Mouse (Mus musculus) MEL (cell line): ENCODE measurements around the gene Slco2a1. TPM values are rescaled to one million over a fixed set of nuclear protein-coding genes. Genes with fewer than 3 reads are reported as not detected.

Experiments
- DNase-seq: peaks from one replicate; pipeline ENCODE4 v3.0.0; 2011; ENCODE audit warnings: low read depth, low spot score
- H3K27ac ChIP-seq: 2 replicates; pipeline ENCODE4 v1.5.1; 2012; ENCODE audit warnings: low read depth, mild to moderate bottlenecking, control low read depth, low read length, moderate library complexity; ENCODE audit not compliant: control insufficient read depth
- H3K27me3 ChIP-seq, 2 experiments: fragments of 150-350 bp in 1 of 2; sonication (generic) in 1 of 2; 2 replicates each; pipeline ENCODE4 v1.6.1; 2012; ENCODE audit warnings: low read length in 2 of 2, mild to moderate bottlenecking in 2 of 2, improper control_type of control experiment in 1 of 2, moderate library complexity in 1 of 2; ENCODE audit not compliant: insufficient read depth in 2 of 2, control insufficient read depth in 1 of 2
- H3K36me3 ChIP-seq, 2 experiments: 2 replicates each; pipeline ENCODE4 v1.6.1; 2012 to 2014; ENCODE audit warnings: low read length in 2 of 2, improper control_type of control experiment in 1 of 2, inconsistent platforms in 1 of 2, mild to moderate bottlenecking in 1 of 2; ENCODE audit not compliant: insufficient read depth in 2 of 2, control insufficient read depth in 1 of 2
- H3K4me1 ChIP-seq, 2 experiments: fragments of 150-350 bp in 1 of 2; sonication (generic) in 1 of 2; 2 replicates each; pipeline ENCODE4 v1.6.1; 2012; ENCODE audit warnings: low read length in 2 of 2, improper control_type of control experiment in 1 of 2, mild to moderate bottlenecking in 1 of 2; ENCODE audit not compliant: insufficient read depth in 2 of 2, control insufficient read depth in 1 of 2
- H3K4me3 ChIP-seq, 2 experiments: fragments of 150-350 bp in 1 of 2; sonication (generic) in 1 of 2; 2 replicates each; pipeline ENCODE4 v1.5.1; 2012; ENCODE audit warnings: low read depth in 2 of 2, low read length in 2 of 2, mild to moderate bottlenecking in 2 of 2, moderate library complexity in 2 of 2, control low read depth in 1 of 2, improper control_type of control experiment in 1 of 2; ENCODE audit not compliant: control insufficient read depth in 1 of 2, insufficient read depth in 1 of 2
- H3K79me2 ChIP-seq: 2 replicates; pipeline ENCODE4 v1.6.1; 2012; ENCODE audit warnings: mild to moderate bottlenecking, low read length, moderate library complexity; ENCODE audit not compliant: control insufficient read depth, poor library complexity, insufficient read depth
- H3K9ac ChIP-seq: 2 replicates; pipeline ENCODE4 v1.6.1; 2012; ENCODE audit warnings: low read depth, mild to moderate bottlenecking, control low read depth, low read length, moderate library complexity; ENCODE audit not compliant: control insufficient read depth, poor library complexity, severe bottlenecking
- H3K9me3 ChIP-seq: fragments of 150-350 bp; sonication (generic); replicated peaks from 2 replicates; pipeline ENCODE4 v1.6.1; 2012; ENCODE audit warnings: mild to moderate bottlenecking, low read length, improper control_type of control experiment, moderate library complexity; ENCODE audit not compliant: insufficient read depth
- BHLHE40 ChIP-seq: IDR thresholded peaks from 2 replicates; pipeline ENCODE4 v1.6.1; 2012; ENCODE audit warnings: low read depth, mild to moderate bottlenecking, inconsistent platforms, low read length, improper control_type of control experiment, borderline replicate concordance
- CHD2 ChIP-seq: IDR thresholded peaks from 2 replicates; pipeline ENCODE4 v1.6.1; 2011; ENCODE audit warnings: low read length, improper control_type of control experiment
- CTCF ChIP-seq, 3 experiments: IDR thresholded peaks in 2 of 3; conservative IDR thresholded peaks in 1 of 3; 2 replicates each; pipeline ENCODE4 v1.5.1; 2011 to 2012; ENCODE audit warnings: low read length in 3 of 3, low read depth in 2 of 3, mild to moderate bottlenecking in 2 of 3, improper control_type of control experiment in 1 of 3, inconsistent platforms in 1 of 3, mixed read lengths in 1 of 3, moderate library complexity in 1 of 3; ENCODE audit not compliant: control insufficient read depth in 1 of 3, insufficient read depth in 1 of 3, poor library complexity in 1 of 3, severe bottlenecking in 1 of 3
- GATA1 ChIP-seq: IDR thresholded peaks from 2 replicates; pipeline ENCODE4 v1.6.1; 2011; ENCODE audit warnings: low read depth, low read length, improper control_type of control experiment
- HCFC1 ChIP-seq: IDR thresholded peaks from 2 replicates; pipeline ENCODE4 v1.6.1; 2012; ENCODE audit warnings: low read depth, mild to moderate bottlenecking, inconsistent platforms, low read length, improper control_type of control experiment, moderate library complexity
- KAT2A ChIP-seq: conservative IDR thresholded peaks from 2 replicates; pipeline ENCODE4 v1.6.1; 2012; ENCODE audit warnings: low read depth, low read length, improper control_type of control experiment, inconsistent platforms
- MAFK ChIP-seq: IDR thresholded peaks from 2 replicates; pipeline ENCODE4 v1.6.1; 2011; ENCODE audit warnings: low read depth, mild to moderate bottlenecking, low read length, improper control_type of control experiment, borderline replicate concordance
- MAX ChIP-seq: IDR thresholded peaks from 2 replicates; pipeline ENCODE4 v1.6.1; 2011; ENCODE audit warnings: low read length, improper control_type of control experiment
- MAZ ChIP-seq: IDR thresholded peaks from 2 replicates; pipeline ENCODE4 v1.6.1; 2012; ENCODE audit warnings: low read depth, mild to moderate bottlenecking, inconsistent platforms, low read length, improper control_type of control experiment
- MXI1 ChIP-seq: IDR thresholded peaks from 2 replicates; pipeline ENCODE4 v1.6.1; 2011; ENCODE audit warnings: mild to moderate bottlenecking, low read depth, low read length, improper control_type of control experiment
- MYB ChIP-seq: IDR thresholded peaks from 2 replicates; pipeline ENCODE4 v1.6.1; 2011; ENCODE audit warnings: mild to moderate bottlenecking, low read depth, low read length, improper control_type of control experiment
- MYC ChIP-seq: IDR thresholded peaks from 2 replicates; pipeline ENCODE4 v1.6.1; 2011; ENCODE audit warnings: low read depth, mild to moderate bottlenecking, low read length, improper control_type of control experiment, moderate library complexity
- NRF1 ChIP-seq: IDR thresholded peaks from 2 replicates; pipeline ENCODE4 v1.6.1; 2014; ENCODE audit warnings: low read depth, mild to moderate bottlenecking, inconsistent platforms, low read length, improper control_type of control experiment, moderate library complexity; ENCODE audit not compliant: poor library complexity, insufficient read depth, severe bottlenecking
- POLR2A ChIP-seq, 2 experiments: IDR thresholded peaks; 2 replicates each; pipeline ENCODE4 v1.6.1; 2011 to 2012; ENCODE audit warnings: low read length in 2 of 2, mild to moderate bottlenecking in 2 of 2, control low read depth in 1 of 2, improper control_type of control experiment in 1 of 2, low read depth in 1 of 2, moderate library complexity in 1 of 2; ENCODE audit not compliant: control insufficient read depth in 1 of 2, insufficient read depth in 1 of 2, poor library complexity in 1 of 2
- POLR2AphosphoS2 ChIP-seq: IDR thresholded peaks from 2 replicates; pipeline ENCODE4 v1.6.1; 2011; ENCODE audit warnings: low read length, improper control_type of control experiment
- POLR2AphosphoS5 ChIP-seq: IDR thresholded peaks from 2 replicates; pipeline ENCODE4 v1.6.1; 2012; ENCODE audit warnings: low read depth, borderline replicate concordance, mild to moderate bottlenecking, inconsistent platforms, low read length, moderate library complexity, mixed read lengths
- RAD21 ChIP-seq: IDR thresholded peaks from 2 replicates; pipeline ENCODE4 v1.6.1; 2011; ENCODE audit warnings: mild to moderate bottlenecking, low read depth, low read length, improper control_type of control experiment
- SMC3 ChIP-seq: IDR thresholded peaks from 2 replicates; pipeline ENCODE4 v1.6.1; 2011; ENCODE audit warnings: low read depth, low read length, improper control_type of control experiment
- TAL1 ChIP-seq: IDR thresholded peaks from 2 replicates; pipeline ENCODE4 v1.6.1; 2012; ENCODE audit warnings: mild to moderate bottlenecking, inconsistent platforms, low read length, moderate library complexity, mixed read lengths
- TBP ChIP-seq: IDR thresholded peaks from 2 replicates; pipeline ENCODE4 v1.8.0; 2011; ENCODE audit warnings: low read depth, low read length, improper control_type of control experiment
- TCF12 ChIP-seq: IDR thresholded peaks from 2 replicates; pipeline ENCODE4 v1.6.1; 2014; ENCODE audit warnings: low read depth, mild to moderate bottlenecking, inconsistent platforms, low read length, improper control_type of control experiment, moderate library complexity
- USF1 ChIP-seq: IDR thresholded peaks from 2 replicates; pipeline ENCODE4 v1.6.1; 2014; ENCODE audit warnings: low read depth, mild to moderate bottlenecking, inconsistent platforms, low read length, improper control_type of control experiment, moderate library complexity
- USF2 ChIP-seq, 2 experiments: IDR thresholded peaks; 2 replicates each; pipeline ENCODE4 v1.6.1; 2011 to 2012; ENCODE audit warnings: improper control_type of control experiment in 2 of 2, low read length in 2 of 2, borderline replicate concordance in 1 of 2, inconsistent platforms in 1 of 2, low read depth in 1 of 2, mild to moderate bottlenecking in 1 of 2; ENCODE audit not compliant: insufficient read depth in 1 of 2
- polyA plus RNA-seq, 2 experiments: library from polyadenylated mRNA; stranded (reverse) in 1 of 2; unstranded in 1 of 2; fragments of >175 nt in 1 of 2; fragments of >200 nt in 1 of 2; gene quantifications; 2 replicates each; pipeline versions ENCODE4 v1.2.1 to v1.2.4; 2012; ENCODE audit warnings: low replicate concordance in 2 of 2, low read depth in 1 of 2; ENCODE audit not compliant: insufficient read length in 2 of 2, insufficient read depth in 1 of 2, missing spikeins in 1 of 2
- total RNA-seq: library from RNA; depleted of rRNA; stranded (reverse); fragments of 300-350 nt; gene quantifications from 2 replicates; pipeline ENCODE4 v1.2.3, GENCODE M21; 2012

Slco2a1 gene
- total and polyA plus RNA-seq, 3 experiments: 0.01 TPM; not detected in 2

- DNase-seq: no peak
- no peak overlapping the region for H3K4me3 ChIP-seq
- H3K79me2 ChIP-seq: no peaks in the 10 kb centered on the region
- no peaks in the 10 kb centered on the region for H3K27me3 ChIP-seq
- no peak for TF ChIP-seq KAT2A
- TF ChIP-seq HCFC1: no peak
- no peak for TF ChIP-seq SMC3
- no peak for TF ChIP-seq RAD21
- TF ChIP-seq MAFK: no peak
- TF ChIP-seq MAX: no peak
- no peak for TF ChIP-seq TBP
- TF ChIP-seq MYC: no peak
- no peak for TF ChIP-seq MXI1
- no peak for TF ChIP-seq USF2 (IDR thresholded peaks at IDR 0.05; ENCODE audit: borderline replicate concordance in 1 of 2, insufficient read depth in 1 of 2, low read depth in 1 of 2, low read length in 2 of 2)
- no peak for TF ChIP-seq NRF1
- no peak for TF ChIP-seq POLR2A (IDR thresholded peaks at IDR 0.05; ENCODE audit: control insufficient read depth in 1 of 2, insufficient read depth in 1 of 2, low read depth in 1 of 2, low read length in 2 of 2, poor library complexity in 1 of 2)
- TF ChIP-seq USF1: no peak
- TF ChIP-seq GATA1: no peak
- no peak for TF ChIP-seq CHD2
- no peak for TF ChIP-seq BHLHE40
- no peaks in the 10 kb centered on the region for H3K9me3 ChIP-seq
- no peak overlapping the region for H3K9ac ChIP-seq
- no peak overlapping the region for H3K27ac ChIP-seq
- H3K4me1 ChIP-seq: no peaks in the 10 kb centered on the region
- H3K36me3 ChIP-seq: no peaks in the 10 kb centered on the region
Measured at GRCm38 (mm10) chr9:102982376-102982775, 6.1 kb upstream of the Slco2a1 start.

GRCm38 (mm10) chr9:102985111-102985510 lies 3.4 kb upstream of the Slco2a1 start:
- H3K27me3 ChIP-seq: no peaks in the 10 kb centered on the region

More at GRCm38 (mm10) chr9:102985111-102985510, 3.4 kb upstream of the Slco2a1 start:
- no peak for DNase-seq
- no peak overlapping the region for H3K9ac ChIP-seq
- H3K4me1 ChIP-seq: no peaks in the 10 kb centered on the region
- no peaks in the 10 kb centered on the region for H3K36me3 ChIP-seq
- no peak overlapping the region for H3K27ac ChIP-seq
- no peak for TF ChIP-seq MAZ
- TF ChIP-seq TBP: no peak
- no peak for TF ChIP-seq GATA1
- no peak for TF ChIP-seq POLR2A (IDR thresholded peaks at IDR 0.05; ENCODE audit: control insufficient read depth in 1 of 2, insufficient read depth in 1 of 2, low read depth in 1 of 2, low read length in 2 of 2, poor library complexity in 1 of 2)
- TF ChIP-seq MYB: no peak
- TF ChIP-seq BHLHE40: no peak
- TF ChIP-seq MYC: no peak
- no peak for TF ChIP-seq CTCF (IDR thresholded peaks at IDR 0.05 in 2 of 3, conservative IDR thresholded peaks at IDR 0.05 in 1 of 3; ENCODE audit: control insufficient read depth in 1 of 3, insufficient read depth in 1 of 3, low read depth in 2 of 3, low read length in 3 of 3, poor library complexity in 1 of 3, severe bottlenecking in 1 of 3)
- TF ChIP-seq TAL1: no peak
- no peak for TF ChIP-seq TCF12
- TF ChIP-seq RAD21: no peak
- TF ChIP-seq USF2 (IDR thresholded peaks at IDR 0.05; ENCODE audit: borderline replicate concordance in 1 of 2, insufficient read depth in 1 of 2, low read depth in 1 of 2, low read length in 2 of 2): no peak
- TF ChIP-seq POLR2AphosphoS2: no peak
- TF ChIP-seq POLR2AphosphoS5: no peak
- no peaks in the 10 kb centered on the region for H3K9me3 ChIP-seq
- H3K79me2 ChIP-seq: no peaks in the 10 kb centered on the region
- no peak overlapping the region for H3K4me3 ChIP-seq
